Mouse (Mus musculus): ENCODE data around the gene Mphosph9. TPM values are rescaled to one million over a fixed set of nuclear protein-coding genes. Genes with fewer than 3 reads are reported as not detected.

The Mphosph9 gene
- polyA plus RNA-seq, 1 experiment from 2014 or later: 13.1 TPM

DNA sequence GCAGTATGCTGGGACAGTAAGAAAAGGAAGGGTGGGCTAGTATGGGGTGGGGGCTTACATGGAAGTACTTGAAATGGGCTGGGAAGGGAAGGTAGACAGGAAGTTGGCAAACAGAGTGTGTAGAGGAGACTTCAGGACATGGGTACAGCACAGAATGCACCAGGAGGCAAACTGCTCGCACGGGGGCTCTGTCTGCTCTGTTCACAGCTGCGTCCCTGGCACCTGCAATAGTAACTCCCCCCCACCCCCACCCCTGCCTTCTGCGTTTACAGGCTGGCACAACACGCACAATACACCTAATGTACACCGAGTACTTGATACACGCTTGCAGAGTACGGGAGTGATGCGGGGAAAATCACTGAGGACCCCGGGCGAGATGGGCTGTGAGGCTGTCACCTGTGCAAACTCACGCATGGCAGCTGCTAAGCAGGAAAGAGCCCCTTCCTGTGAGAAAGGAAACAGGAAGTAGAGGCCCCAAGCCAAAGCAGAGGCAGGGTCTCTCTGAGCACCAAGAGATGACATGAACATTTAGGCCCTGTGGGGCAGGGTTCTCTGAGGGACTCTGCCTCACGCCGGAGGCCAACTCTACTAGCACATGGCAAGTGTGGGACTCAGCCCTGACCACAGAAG is 113.1 kb downstream of the Mphosph9 start:
- WGBS: 64% methylated on average over 14 of the region's 14 CpGs
- DNase-seq (ENCODE audit: low spot score) (no peak), ATAC-seq (replicated peaks; ENCODE audit: low FRiP score) (no peak)
- Histone ChIP-seq H3K9me3 (ENCODE audit: control insufficient read depth, low read length) (no peaks in the 10 kb centered on the region), H3K27me3 (replicated peaks; ENCODE audit: control insufficient read depth, insufficient read depth, low read length) (no peaks in the 10 kb centered on the region), H3K4me3 (ENCODE audit: low read depth, low read length) (no peak overlapping the region), H3K27ac (ENCODE audit: low read depth, low read length) (peak overlapping the region; percentile 35), H3K4me1 (replicated peaks; ENCODE audit: control insufficient read depth, insufficient read depth, low read length) (peaks cover 46% of the 10 kb centered on the region), H3K36me3 (ENCODE audit: control insufficient read depth, insufficient read depth, low read length) (peaks cover 5% of the 10 kb centered on the region; the same call in 1 of the 2 replicates), H3K4me2 (no peak overlapping the region), H3K9ac (ENCODE audit: low read depth, low read length) (no peak overlapping the region)

- no peak overlapping the region for H3K9ac ChIP-seq (ENCODE audit: low read depth, low read length)
- H3K27ac ChIP-seq (ENCODE audit: low read depth, low read length): peak overlapping the region; percentile 35
- no peak for DNase-seq (ENCODE audit: low spot score)
- H3K4me1 ChIP-seq (replicated peaks; ENCODE audit: control insufficient read depth, insufficient read depth, low read length): peaks cover 50% of the 10 kb centered on the region
- H3K4me2 ChIP-seq: no peak overlapping the region
- WGBS: 60% methylated on average over 13 of the region's 13 CpGs
- peaks cover 5% of the 10 kb centered on the region; the same call in 1 of the 2 replicates for H3K36me3 ChIP-seq (ENCODE audit: control insufficient read depth, insufficient read depth, low read length)
- no peaks in the 10 kb centered on the region for H3K9me3 ChIP-seq (ENCODE audit: control insufficient read depth, low read length)
- H3K27me3 ChIP-seq (replicated peaks; ENCODE audit: control insufficient read depth, insufficient read depth, low read length): no peaks in the 10 kb centered on the region
- ATAC-seq (replicated peaks; ENCODE audit: low FRiP score): no peak
- H3K4me3 ChIP-seq (ENCODE audit: low read depth, low read length): no peak overlapping the region
These were observed 113.9 kb downstream of the Mphosph9 start for GRCm38 (mm10) chr5:124213588-124214469.

GRCm38 (mm10) chr5:124211669-124212068 is 116.1 kb downstream of the Mphosph9 start:
- H3K4me2 ChIP-seq: no peak overlapping the region
- WGBS: 88% methylated on average over 2 of the region's 2 CpGs
- H3K36me3 ChIP-seq (ENCODE audit: control insufficient read depth, insufficient read depth, low read length): peaks cover 5% of the 10 kb centered on the region; the same call in 1 of the 2 replicates
- no peak overlapping the region for H3K4me3 ChIP-seq (ENCODE audit: low read depth, low read length)
- H3K4me1 ChIP-seq (replicated peaks; ENCODE audit: control insufficient read depth, insufficient read depth, low read length): peaks cover 71% of the 10 kb centered on the region
- H3K27me3 ChIP-seq (replicated peaks; ENCODE audit: control insufficient read depth, insufficient read depth, low read length): no peaks in the 10 kb centered on the region
- H3K9me3 ChIP-seq (ENCODE audit: control insufficient read depth, low read length): no peaks in the 10 kb centered on the region
- DNase-seq (ENCODE audit: low spot score) (no peak), ATAC-seq (replicated peaks; ENCODE audit: low FRiP score) (no peak)
- no peak overlapping the region for H3K9ac ChIP-seq (ENCODE audit: low read depth, low read length)
- no peak overlapping the region for H3K27ac ChIP-seq (ENCODE audit: low read depth, low read length)

GRCm38 (mm10) chr5:124211234-124211633 is 116.5 kb downstream of the Mphosph9 start:
- Histone ChIP-seq H3K4me1 (replicated peaks; ENCODE audit: control insufficient read depth, insufficient read depth, low read length) (peaks cover 76% of the 10 kb centered on the region), H3K36me3 (ENCODE audit: control insufficient read depth, insufficient read depth, low read length) (peaks cover 5% of the 10 kb centered on the region; the same call in 1 of the 2 replicates), H3K9ac (ENCODE audit: low read depth, low read length) (no peak overlapping the region), H3K27me3 (replicated peaks; ENCODE audit: control insufficient read depth, insufficient read depth, low read length) (no peaks in the 10 kb centered on the region), H3K4me3 (ENCODE audit: low read depth, low read length) (no peak overlapping the region), H3K4me2 (no peak overlapping the region), H3K9me3 (ENCODE audit: control insufficient read depth, low read length) (no peaks in the 10 kb centered on the region), H3K27ac (ENCODE audit: low read depth, low read length) (no peak overlapping the region)
- 92% methylated on average over 8 of the region's 8 CpGs for WGBS
- ATAC-seq (replicated peaks; ENCODE audit: low FRiP score) (no peak), DNase-seq (ENCODE audit: low spot score) (no peak)

DNA sequence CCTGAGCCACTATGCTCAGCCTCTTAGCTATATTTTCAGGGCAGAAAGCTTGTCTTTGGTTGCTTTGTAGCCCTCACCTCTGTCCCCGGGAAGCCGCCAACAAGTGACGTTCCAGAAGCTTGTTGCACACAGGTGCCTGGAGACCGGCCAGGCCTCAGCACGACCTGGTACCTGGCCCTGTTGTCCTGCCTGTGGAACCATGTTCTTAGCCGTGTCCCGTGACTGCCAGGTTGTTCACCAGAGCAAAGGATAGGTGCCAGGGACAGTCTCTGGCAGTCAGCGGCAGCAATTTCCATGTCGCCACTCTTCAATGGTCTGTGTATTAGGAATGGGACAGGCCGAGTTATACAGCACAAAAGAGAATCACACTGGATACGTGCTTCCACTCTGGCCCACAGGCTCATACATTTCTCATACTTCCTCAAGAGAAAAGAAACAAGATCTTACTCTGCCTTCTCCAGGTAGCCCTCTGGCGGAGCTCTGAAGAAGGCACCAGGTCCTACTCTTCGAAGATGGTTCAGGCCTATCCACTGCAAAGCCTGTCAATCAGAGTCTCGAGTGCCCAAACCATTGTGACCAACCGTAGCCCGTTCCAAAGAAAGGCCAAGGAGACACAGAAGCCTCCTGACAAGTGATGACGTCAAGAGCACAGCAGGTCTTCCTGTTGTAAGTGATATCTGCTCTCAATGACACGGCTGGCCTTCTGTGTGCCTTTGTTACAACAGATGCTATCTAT is 117.3 kb downstream of the Mphosph9 start:
- Histone ChIP-seq H3K36me3 (ENCODE audit: control insufficient read depth, insufficient read depth, low read length) (peaks cover 5% of the 10 kb centered on the region; the same call in 1 of the 2 replicates), H3K4me1 (replicated peaks; ENCODE audit: control insufficient read depth, insufficient read depth, low read length) (peaks cover 79% of the 10 kb centered on the region), H3K9ac (ENCODE audit: low read depth, low read length) (no peak overlapping the region), H3K27me3 (replicated peaks; ENCODE audit: control insufficient read depth, insufficient read depth, low read length) (no peaks in the 10 kb centered on the region), H3K9me3 (ENCODE audit: control insufficient read depth, low read length) (no peaks in the 10 kb centered on the region), H3K27ac (ENCODE audit: low read depth, low read length) (peak overlapping the region; percentile 67; the same call in 1 of the 2 replicates), H3K4me3 (ENCODE audit: low read depth, low read length) (no peak overlapping the region), H3K4me2 (0 out of 2 replicates have a peak overlapping the region, but pooled peaks have one; percentile 11)
- DNase-seq (ENCODE audit: low spot score) (no peak), ATAC-seq (replicated peaks; ENCODE audit: low FRiP score) (no peak)
- WGBS: 68% methylated on average over 18 of the region's 18 CpGs

DNA sequence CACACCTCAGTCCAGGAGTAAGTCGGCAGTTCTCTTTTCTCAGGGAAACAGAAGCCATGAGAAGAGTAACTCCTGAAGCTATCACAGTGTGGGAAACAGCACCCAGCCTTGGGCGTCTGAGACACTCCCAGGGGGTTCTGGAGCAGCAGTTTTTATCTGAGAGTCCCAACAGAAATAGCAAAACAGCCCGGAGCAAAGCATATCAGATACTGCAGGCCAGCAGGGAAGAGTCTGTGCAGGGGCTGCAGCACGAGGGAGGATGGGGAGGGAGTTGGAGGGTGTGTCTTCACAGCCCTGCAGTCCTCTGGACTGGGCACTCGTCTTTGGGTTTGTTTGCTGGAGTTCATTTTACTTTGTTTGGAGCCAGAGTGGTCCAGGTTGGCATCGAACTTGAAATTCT is 117.9 kb downstream of the Mphosph9 start:
- Histone ChIP-seq H3K4me2 (peak overlapping the region; percentile 46), H3K27me3 (replicated peaks; ENCODE audit: control insufficient read depth, insufficient read depth, low read length) (no peaks in the 10 kb centered on the region), H3K36me3 (ENCODE audit: control insufficient read depth, insufficient read depth, low read length) (0 out of 2 replicates have a peak, but pooled peaks cover under 1% of the 10 kb centered on the region), H3K9me3 (ENCODE audit: control insufficient read depth, low read length) (no peaks in the 10 kb centered on the region), H3K27ac (ENCODE audit: low read depth, low read length) (peak overlapping the region; percentile 67), H3K4me3 (ENCODE audit: low read depth, low read length) (no peak overlapping the region), H3K4me1 (replicated peaks; ENCODE audit: control insufficient read depth, insufficient read depth, low read length) (peaks cover 79% of the 10 kb centered on the region), H3K9ac (ENCODE audit: low read depth, low read length) (0 out of 2 replicates have a peak overlapping the region, but pooled peaks have one; percentile 6)
- peak; percentile 91 for ATAC-seq (replicated peaks; ENCODE audit: low FRiP score)
- DNase-seq (ENCODE audit: low spot score): no peak
- 30% methylated on average over 6 of the region's 6 CpGs for WGBS

- Histone ChIP-seq H3K9me3 (ENCODE audit: control insufficient read depth, low read length) (no peaks in the 10 kb centered on the region), H3K4me1 (replicated peaks; ENCODE audit: control insufficient read depth, insufficient read depth, low read length) (peaks cover 80% of the 10 kb centered on the region), H3K36me3 (ENCODE audit: control insufficient read depth, insufficient read depth, low read length) (no peaks in the 10 kb centered on the region), H3K4me3 (ENCODE audit: low read depth, low read length) (no peak overlapping the region), H3K9ac (ENCODE audit: low read depth, low read length) (no peak overlapping the region), H3K4me2 (no peak overlapping the region; the same call in 1 of the 2 replicates), H3K27me3 (replicated peaks; ENCODE audit: control insufficient read depth, insufficient read depth, low read length) (no peaks in the 10 kb centered on the region), H3K27ac (ENCODE audit: low read depth, low read length) (peak overlapping the region; percentile 16; the same call in 1 of the 2 replicates)
- WGBS: 76% methylated on average over 8 of the region's 8 CpGs
- DNase-seq (ENCODE audit: low spot score) (no peak), ATAC-seq (replicated peaks; ENCODE audit: low FRiP score) (no peak)
These were observed 119.7 kb downstream of the Mphosph9 start for GRCm38 (mm10) chr5:124208030-124208429.

DNA sequence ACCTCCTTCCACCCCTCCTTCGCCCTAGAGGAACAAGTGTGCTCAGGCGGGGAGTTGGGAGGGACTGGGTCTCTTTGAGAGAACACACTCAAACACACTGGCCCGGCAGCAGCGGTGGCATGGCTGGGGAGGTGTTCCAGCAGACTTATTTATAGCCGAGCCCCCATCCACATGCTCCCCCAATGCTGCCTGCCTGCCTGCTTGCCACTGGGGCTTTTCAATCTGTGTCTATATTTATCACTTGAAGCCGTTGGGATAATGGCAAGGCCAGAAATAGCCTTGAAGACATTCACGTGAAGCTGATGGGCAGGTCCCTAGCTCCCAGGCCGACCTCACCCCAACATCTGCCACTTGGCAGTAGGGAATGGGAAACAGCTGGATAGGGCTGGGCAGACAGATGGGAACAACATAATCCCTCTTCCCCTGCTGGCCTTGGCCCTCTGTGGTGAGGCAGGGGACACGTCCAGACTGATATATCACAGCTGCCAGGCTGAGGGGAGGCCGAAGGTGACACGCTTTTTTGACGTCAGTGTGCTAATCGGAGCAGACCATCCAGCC is 121.2 kb downstream of the Mphosph9 start:
- WGBS: 57% methylated on average over 13 of the region's 13 CpGs
- no peaks in the 10 kb centered on the region for H3K36me3 ChIP-seq (ENCODE audit: control insufficient read depth, insufficient read depth, low read length)
- no peaks in the 10 kb centered on the region for H3K27me3 ChIP-seq (replicated peaks; ENCODE audit: control insufficient read depth, insufficient read depth, low read length)
- ATAC-seq (replicated peaks; ENCODE audit: low FRiP score): peak; percentile 10; the same call in 1 of the 2 replicates
- H3K4me1 ChIP-seq (replicated peaks; ENCODE audit: control insufficient read depth, insufficient read depth, low read length): peaks cover 90% of the 10 kb centered on the region
- no peaks in the 10 kb centered on the region for H3K9me3 ChIP-seq (ENCODE audit: control insufficient read depth, low read length)
- H3K4me3 ChIP-seq (ENCODE audit: low read depth, low read length): no peak overlapping the region
- H3K4me2 ChIP-seq: no peak overlapping the region
- peak overlapping the region; percentile 26; the same call in 1 of the 2 replicates for H3K27ac ChIP-seq (ENCODE audit: low read depth, low read length)
- no peak overlapping the region for H3K9ac ChIP-seq (ENCODE audit: low read depth, low read length)
- DNase-seq (ENCODE audit: low spot score): no peak
